Mouse (Mus musculus) G1E (cell line): ENCODE results near the gene Stat4. TPM values are rescaled to one million over a fixed set of nuclear protein-coding genes. Genes with fewer than 3 reads are reported as not detected.
A peak's percentile ranks its signal among the peaks of the same experiment; 100 is the strongest.

ENCODE experiments used
- ATAC-seq: 2 replicates; pipeline ENCODE4 v1.8.0; 2016; ENCODE audit warnings: mild to moderate bottlenecking; ENCODE audit not compliant: insufficient number of reproducible peaks, poor library complexity, low FRiP score, severe bottlenecking; ENCODE audit errors: extremely low read depth
- DNase-seq: peaks from one replicate; pipeline ENCODE4 v3.0.0; 2012; ENCODE audit warnings: low spot score
- H3K27me3 ChIP-seq: 2 replicates; pipeline ENCODE4 v1.6.1; 2012; ENCODE audit warnings: mild to moderate bottlenecking, low read length, inconsistent platforms; ENCODE audit not compliant: insufficient read depth
- H3K36me3 ChIP-seq: replicated peaks from 2 replicates; pipeline ENCODE3; 2012; ENCODE audit warnings: mild to moderate bottlenecking, inconsistent platforms
- H3K4me1 ChIP-seq: 2 replicates; pipeline ENCODE4 v1.6.1; 2012; ENCODE audit warnings: low read depth, low read length, inconsistent platforms, mixed read lengths; ENCODE audit not compliant: insufficient read depth
- H3K4me3 ChIP-seq: 2 replicates; pipeline ENCODE4 v1.5.1; 2012; ENCODE audit warnings: low read depth, mild to moderate bottlenecking, inconsistent platforms, low read length, moderate library complexity, mixed read lengths
- H3K9me3 ChIP-seq: replicated peaks from 2 replicates; pipeline ENCODE4 v1.6.1; 2012; ENCODE audit warnings: inconsistent platforms
- CTCF ChIP-seq: IDR thresholded peaks from 2 replicates; pipeline ENCODE4 v1.5.1; 2012; ENCODE audit warnings: low read depth, low read length, inconsistent platforms, mixed read lengths
- GATA1 ChIP-seq: IDR thresholded peaks from 2 replicates; pipeline ENCODE4 v1.6.1; 2012; ENCODE audit warnings: borderline replicate concordance, low read length, inconsistent platforms, mixed read lengths
- GATA2 ChIP-seq: IDR thresholded peaks from 2 replicates; pipeline ENCODE4 v1.6.1; 2012; ENCODE audit warnings: low read depth, low read length, inconsistent platforms, borderline replicate concordance
- POLR2AphosphoS5 ChIP-seq: IDR thresholded peaks from 2 replicates; pipeline ENCODE4 v1.6.1; 2012; ENCODE audit warnings: low read depth, low read length, inconsistent platforms; ENCODE audit not compliant: insufficient replicate concordance
- TAL1 ChIP-seq: conservative IDR thresholded peaks from 2 replicates; pipeline ENCODE4 v1.6.1; 2012; ENCODE audit warnings: low read depth, low read length, inconsistent platforms, mixed read lengths
- polyA plus RNA-seq: library from polyadenylated mRNA; stranded (reverse); fragments of >175 nt; gene quantifications from 2 replicates; pipeline ENCODE4 v1.2.3, GENCODE M21; 2012
- total RNA-seq, 2 experiments: library from RNA; stranded (forward) in 1 of 2; stranded (reverse) in 1 of 2; fragments of 200-1000 nt in 1 of 2; fragments of >200 nt in 1 of 2; fragmentation: Nextera tagmentation in 1 of 2; gene quantifications; 2 replicates each; pipeline ENCODE4 v1.2.3; 2014 to 2017

The Stat4 gene
- total RNA-seq (2014; fragmentation: Nextera tagmentation) (not detected in 2 replicates), total RNA-seq (2017) (0.11 TPM in 1 of 2 replicates, not detected in the other), polyA plus RNA-seq (not detected in 2 replicates)

GRCm38 (mm10) chr1:51986848-51987247 is at the start of gene Stat4:
Gene Stat4 (plus strand): TSS chr1:51987148.
- DNase-seq (no peak), ATAC-seq (no peak)
- Histone ChIP-seq H3K27me3 (no peaks in the 10 kb centered on the region), H3K4me1 (no peaks in the 10 kb centered on the region), H3K36me3 (no peaks in the 10 kb centered on the region), H3K9me3 (no peaks in the 10 kb centered on the region), H3K4me3 (no peak within 1 kb of the TSS)
- TF ChIP-seq TAL1, result no peak
- no peak for TF ChIP-seq GATA1
- TF ChIP-seq GATA2, result no peak

GRCm38 (mm10) chr1:51938357-51938756 is 48.6 kb upstream of the Stat4 start:
- ATAC-seq (no peak), DNase-seq (no peak)
- Histone ChIP-seq H3K4me3 (no peak overlapping the region), H3K27me3 (peaks cover 3% of the 10 kb centered on the region; the same call in 1 of the 2 replicates), H3K36me3 (no peaks in the 10 kb centered on the region), H3K4me1 (no peaks in the 10 kb centered on the region), H3K9me3 (no peaks in the 10 kb centered on the region)
- TF ChIP-seq GATA2, result no peak
- TF ChIP-seq TAL1, result no peak
- TF ChIP-seq GATA1, result no peak
- TF ChIP-seq CTCF, result no peak
- TF ChIP-seq POLR2AphosphoS5, result no peak

- H3K27me3 ChIP-seq, result no peaks in the 10 kb centered on the region
- DNase-seq, result peak; percentile 8
- H3K9me3 ChIP-seq, result no peaks in the 10 kb centered on the region
- ATAC-seq, result no peak
- H3K4me1 ChIP-seq, result no peaks in the 10 kb centered on the region
- TF ChIP-seq CTCF (peak; percentile 6; the same call in 1 of the 2 replicates), POLR2AphosphoS5 (no peak), GATA1 (no peak), GATA2 (no peak), TAL1 (no peak)
- no peaks in the 10 kb centered on the region for H3K36me3 ChIP-seq
- H3K4me3 ChIP-seq, result no peak overlapping the region
These were observed 42.2 kb upstream of the Stat4 start for GRCm38 (mm10) chr1:51944755-51945154.

GRCm38 (mm10) chr1:51947116-51947515 is 39.8 kb upstream of the Stat4 start:
- Histone ChIP-seq H3K4me3 (no peak overlapping the region), H3K9me3 (no peaks in the 10 kb centered on the region), H3K4me1 (no peaks in the 10 kb centered on the region), H3K27me3 (no peaks in the 10 kb centered on the region), H3K36me3 (no peaks in the 10 kb centered on the region)
- no peak for TF ChIP-seq CTCF
- no peak for TF ChIP-seq POLR2AphosphoS5
- no peak for TF ChIP-seq GATA1
- TF ChIP-seq TAL1, result no peak
- TF ChIP-seq GATA2, result no peak
- ATAC-seq, result no peak
- DNase-seq, result no peak

- H3K9me3 ChIP-seq, result no peaks in the 10 kb centered on the region
- TF ChIP-seq GATA1 (no peak), CTCF (no peak), GATA2 (no peak), TAL1 (no peak), POLR2AphosphoS5 (no peak)
- H3K27me3 ChIP-seq, result peaks cover 3% of the 10 kb centered on the region; the same call in 1 of the 2 replicates
- H3K4me1 ChIP-seq, result no peaks in the 10 kb centered on the region
- no peaks in the 10 kb centered on the region for H3K36me3 ChIP-seq
- ATAC-seq (no peak), DNase-seq (no peak)
- H3K4me3 ChIP-seq, result no peak overlapping the region
These were observed 22.3 kb upstream of the Stat4 start for GRCm38 (mm10) chr1:51964647-51965046.

GRCm38 (mm10) chr1:51968994-51969393 is 18.0 kb upstream of the Stat4 start:
- no peaks in the 10 kb centered on the region for H3K36me3 ChIP-seq
- no peaks in the 10 kb centered on the region for H3K4me1 ChIP-seq
- H3K4me3 ChIP-seq, result no peak overlapping the region
- TF ChIP-seq GATA1 (no peak), POLR2AphosphoS5 (no peak), CTCF (no peak), GATA2 (no peak), TAL1 (no peak)
- DNase-seq (no peak), ATAC-seq (no peak)
- H3K27me3 ChIP-seq, result peaks cover 3% of the 10 kb centered on the region; the same call in 1 of the 2 replicates
- no peaks in the 10 kb centered on the region for H3K9me3 ChIP-seq

- TF ChIP-seq GATA2 (no peak), POLR2AphosphoS5 (no peak), GATA1 (no peak), CTCF (no peak), TAL1 (no peak)
- no peak for DNase-seq
- Histone ChIP-seq H3K9me3 (no peaks in the 10 kb centered on the region), H3K36me3 (no peaks in the 10 kb centered on the region), H3K4me1 (no peaks in the 10 kb centered on the region), H3K4me3 (no peak overlapping the region), H3K27me3 (peaks cover 3% of the 10 kb centered on the region; the same call in 1 of the 2 replicates)
- no peak for ATAC-seq
These were observed 16.8 kb upstream of the Stat4 start for GRCm38 (mm10) chr1:51970182-51970581.
